Mouse (Mus musculus) olfactory bulb, adult 2 months (tissue): ENCODE measurements around the gene Atp10b. TPM values are rescaled to one million over a fixed set of nuclear protein-coding genes. Genes with fewer than 3 reads are reported as not detected.

Experiments
- H3K27ac ChIP-seq: fragments of 200-500 bp; 2 replicates; pipeline ENCODE4 v1.5.1; 2012; ENCODE audit warnings: low read depth, low read length; ENCODE audit not compliant: insufficient read depth
- H3K4me1 ChIP-seq: fragments of 200-500 bp; 2 replicates; pipeline ENCODE4 v1.6.1; 2012; ENCODE audit warnings: low read length; ENCODE audit not compliant: control insufficient read depth, insufficient read depth
- H3K4me3 ChIP-seq: fragments of 200-500 bp; 2 replicates; pipeline ENCODE4 v1.5.1; 2012; ENCODE audit warnings: mild to moderate bottlenecking, low read depth, low read length, moderate library complexity; ENCODE audit not compliant: insufficient read depth
- CTCF ChIP-seq: fragments of 200-500 bp; IDR thresholded peaks from 2 replicates; pipeline ENCODE4 v1.5.1; 2012; ENCODE audit warnings: low read depth, mild to moderate bottlenecking, low read length, moderate library complexity; ENCODE audit not compliant: insufficient read depth
- POLR2A ChIP-seq: fragments of 200-500 bp; IDR thresholded peaks from 2 replicates; pipeline ENCODE4 v1.6.1; 2012; ENCODE audit warnings: mild to moderate bottlenecking, low read depth, low read length, moderate library complexity; ENCODE audit not compliant: insufficient read depth
- WGBS: fragments of 180-500 bp; shearing (Covaris S2); methylation state at CpG from one replicate; pipeline ENCODE4 v1.1.7; 2018; 5-methylcytosine and 5-hydroxymethylcytosine counted together
- polyA plus RNA-seq: library from polyadenylated mRNA; stranded (reverse); fragments of >200 nt; gene quantifications from 2 replicates; pipeline ENCODE4 v1.2.4, GENCODE M21; 2012; ENCODE audit warnings: low replicate concordance; ENCODE audit not compliant: missing spikeins, insufficient read depth, insufficient read length

Gene Atp10b
- polyA plus RNA-seq, 1 experiment = not detected

- WGBS = 97% methylated on average over 6 of the region's 6 CpGs
- TF ChIP-seq CTCF (no peak), POLR2A (no peak)
- Histone ChIP-seq H3K27ac (no peak overlapping the region), H3K4me3 (no peak overlapping the region), H3K4me1 (no peaks in the 10 kb centered on the region)
Measured at GRCm38 (mm10) chr11:43230231-43230630, 80.6 kb downstream of the Atp10b start.

DNA sequence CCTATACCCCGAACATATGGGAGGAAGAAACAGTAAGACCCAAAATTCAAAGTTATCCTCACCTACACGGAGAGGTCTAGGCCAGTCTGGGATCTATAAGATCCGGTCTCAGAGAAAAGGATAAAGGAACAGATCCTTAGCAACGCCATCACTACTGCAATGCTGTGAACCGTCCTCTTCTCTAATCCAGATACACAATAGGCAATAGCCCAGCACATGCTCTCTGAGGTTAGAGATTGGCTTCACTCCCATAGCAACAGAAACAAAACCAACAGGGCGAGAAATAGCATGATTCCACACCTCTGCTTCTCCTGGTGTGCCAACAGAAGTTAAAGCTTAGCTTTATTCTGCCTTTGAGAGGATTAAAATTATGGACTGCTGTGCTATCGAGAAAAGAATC is 82.4 kb downstream of the Atp10b start:
- Histone ChIP-seq H3K27ac (no peak overlapping the region), H3K4me3 (no peak overlapping the region), H3K4me1 (no peaks in the 10 kb centered on the region; the same call in 1 of the 2 replicates)
- no peak for TF ChIP-seq CTCF
- TF ChIP-seq POLR2A = no peak
- WGBS = 77% methylated on average over 7 of the region's 7 CpGs

DNA sequence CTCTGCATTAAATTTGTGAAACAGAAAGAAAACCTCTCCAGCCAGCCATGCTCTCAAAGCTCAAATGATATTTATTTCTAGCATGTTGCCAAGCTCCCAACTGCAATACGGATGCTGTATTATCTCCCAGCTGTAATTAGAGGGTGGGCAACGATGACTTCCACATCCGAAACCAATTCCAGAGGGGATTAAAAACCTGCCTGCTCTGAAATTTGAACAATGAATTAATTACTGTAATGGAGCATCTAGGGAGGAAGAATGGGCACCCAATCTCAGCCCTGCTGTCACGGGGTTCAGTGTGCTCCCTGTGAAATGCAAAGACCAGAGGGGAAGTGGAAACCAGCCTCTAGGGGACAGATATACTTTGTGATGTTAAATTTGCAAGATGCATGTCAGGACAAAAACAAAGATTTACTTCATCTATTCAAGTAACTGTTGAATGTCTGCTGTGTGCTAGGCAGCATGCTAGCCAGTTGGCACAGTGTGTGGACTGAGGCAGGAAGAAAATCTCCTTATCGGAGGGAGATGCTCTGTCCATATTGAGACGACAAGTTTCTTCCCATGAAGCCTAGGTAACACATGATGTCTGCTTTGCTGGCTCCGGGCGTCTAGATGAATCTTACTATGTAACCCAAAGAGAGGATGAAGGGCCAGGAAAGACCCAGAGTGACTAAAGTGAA is 86.8 kb downstream of the Atp10b start:
- WGBS = 21% methylated on average over 8 of the region's 8 CpGs
- H3K27ac ChIP-seq = no peak overlapping the region
- no peak overlapping the region for H3K4me3 ChIP-seq
- H3K4me1 ChIP-seq = no peaks in the 10 kb centered on the region; the same call in 1 of the 2 replicates
- TF ChIP-seq CTCF = no peak
- TF ChIP-seq POLR2A = no peak

- Histone ChIP-seq H3K4me1 (no peaks in the 10 kb centered on the region; the same call in 1 of the 2 replicates), H3K27ac (no peak overlapping the region), H3K4me3 (no peak overlapping the region)
- WGBS = 96% methylated on average over 8 of the region's 8 CpGs
- TF ChIP-seq POLR2A (no peak), CTCF (no peak)
Measured at GRCm38 (mm10) chr11:43239804-43240203, 90.1 kb downstream of the Atp10b start.

GRCm38 (mm10) chr11:43253034-43253433 is 103.4 kb downstream of the Atp10b start:
- no peak overlapping the region for H3K4me3 ChIP-seq
- H3K27ac ChIP-seq = no peak overlapping the region
- TF ChIP-seq POLR2A (no peak), CTCF (no peak)
- H3K4me1 ChIP-seq = no peaks in the 10 kb centered on the region
- 58% methylated on average over 6 of the region's 6 CpGs for WGBS

DNA sequence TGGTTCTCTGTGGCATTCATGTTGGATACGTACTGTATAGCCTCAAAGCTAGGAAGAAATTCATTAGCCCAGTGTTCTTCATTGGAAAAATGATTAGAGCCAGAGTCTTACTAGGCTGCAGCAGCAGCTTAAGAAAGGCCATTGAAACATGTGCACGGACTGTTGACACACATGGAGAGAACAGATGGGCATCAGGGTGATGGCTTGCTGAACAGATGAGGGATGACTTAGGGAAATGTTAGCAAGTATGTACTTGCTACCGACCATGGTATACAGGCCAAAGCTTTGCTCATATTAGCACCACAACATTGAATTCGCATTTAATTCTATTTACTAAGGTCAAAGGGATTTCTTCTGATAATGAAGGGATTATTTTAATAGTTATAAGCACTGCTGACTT is 105.6 kb downstream of the Atp10b start:
- H3K27ac ChIP-seq = no peak overlapping the region
- TF ChIP-seq CTCF (no peak), POLR2A (no peak)
- H3K4me1 ChIP-seq = no peaks in the 10 kb centered on the region
- H3K4me3 ChIP-seq = no peak overlapping the region
- WGBS = 97% methylated on average over 4 of the region's 4 CpGs

DNA sequence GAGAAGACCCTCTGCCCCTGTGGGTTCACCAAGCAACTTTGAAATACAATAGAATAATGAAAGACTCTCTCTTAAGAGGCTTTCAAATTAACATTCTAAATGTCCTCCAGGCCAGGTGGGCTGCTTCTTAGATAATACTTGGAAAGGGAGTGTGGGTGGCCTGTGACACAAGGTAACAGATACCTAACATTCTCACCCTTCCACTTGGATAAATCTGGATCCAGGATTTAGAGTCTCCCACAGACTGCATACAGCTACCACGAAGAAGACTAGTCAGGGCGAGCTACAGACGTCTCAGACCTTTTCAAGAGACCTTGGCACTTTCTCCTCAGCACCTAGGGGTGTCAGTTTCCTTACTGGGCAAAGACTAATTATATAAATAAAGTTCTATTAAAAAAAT is 107.6 kb downstream of the Atp10b start:
- no peaks in the 10 kb centered on the region for H3K4me1 ChIP-seq
- WGBS = 86% methylated on average over 3 of the region's 3 CpGs
- H3K4me3 ChIP-seq = no peak overlapping the region
- no peak overlapping the region for H3K27ac ChIP-seq
- TF ChIP-seq CTCF (no peak), POLR2A (no peak)

GRCm38 (mm10) chr11:43257781-43258180 is 108.1 kb downstream of the Atp10b start:
- Histone ChIP-seq H3K4me3 (no peak overlapping the region), H3K4me1 (no peaks in the 10 kb centered on the region), H3K27ac (no peak overlapping the region)
- 90% methylated on average over 7 of the region's 7 CpGs for WGBS
- no peak for TF ChIP-seq CTCF

GRCm38 (mm10) chr11:43263548-43264218 is 114.0 kb downstream of the Atp10b start:
- WGBS = 45% methylated on average over 3 of the region's 3 CpGs

More at GRCm38 (mm10) chr11:43263548-43264218, 114.0 kb downstream of the Atp10b start:
- TF ChIP-seq CTCF (no peak), POLR2A (no peak)
- Histone ChIP-seq H3K4me3 (no peak overlapping the region), H3K4me1 (no peaks in the 10 kb centered on the region), H3K27ac (no peak overlapping the region)
